Mouse (Mus musculus): ENCODE data around the gene Adgrv1. TPM values are rescaled to one million over a fixed set of nuclear protein-coding genes. Genes with fewer than 3 reads are reported as not detected.

Gene Adgrv1
- total and polyA plus RNA-seq, 2 experiments from 2014 or later: 4.2 to 7.8 TPM

DNA sequence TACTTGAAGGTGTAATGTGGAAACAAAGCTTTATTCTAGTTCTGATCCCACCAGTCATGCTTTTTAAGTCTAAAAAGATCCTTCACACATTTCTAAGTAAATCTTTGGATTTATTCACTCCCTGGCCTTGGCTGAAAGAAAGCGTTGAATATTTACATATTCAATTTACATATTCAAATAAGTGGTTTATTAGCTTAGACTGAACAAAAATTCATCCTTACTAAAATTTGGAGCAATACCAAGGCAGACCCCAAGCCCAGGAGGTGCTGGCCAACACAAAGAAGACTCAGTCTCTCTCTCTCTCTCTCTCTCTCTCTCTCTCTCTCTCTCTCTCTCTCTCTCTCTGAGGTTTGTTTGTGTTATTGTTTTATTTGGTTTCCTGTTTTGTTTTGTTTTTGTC, 82.9 kb downstream of the Adgrv1 start:
- Histone ChIP-seq H3K9ac (replicated peaks; ENCODE audit: low read length) (no peak overlapping the region), H3K27me3 (ENCODE audit: insufficient read depth, low read length) (no peaks in the 10 kb centered on the region), H3K36me3 (ENCODE audit: insufficient read depth, low read length) (no peaks in the 10 kb centered on the region), H3K27ac (no peak overlapping the region), H3K9me3 (ENCODE audit: low read length) (no peaks in the 10 kb centered on the region), H3K4me3 (ENCODE audit: low read length) (no peak overlapping the region), H3K4me1 (ENCODE audit: insufficient read depth, low read length) (no peaks in the 10 kb centered on the region), H3K4me2 (ENCODE audit: low read depth, low read length) (no peak overlapping the region)
- no peak for TF ChIP-seq CTCF (IDR thresholded peaks at IDR 0.05; ENCODE audit: low read depth)
- 74% methylated on average over 1 of the region's 1 CpGs for WGBS
- DNase-seq (ENCODE audit: low spot score) (no peak), ATAC-seq (no peak)

DNA sequence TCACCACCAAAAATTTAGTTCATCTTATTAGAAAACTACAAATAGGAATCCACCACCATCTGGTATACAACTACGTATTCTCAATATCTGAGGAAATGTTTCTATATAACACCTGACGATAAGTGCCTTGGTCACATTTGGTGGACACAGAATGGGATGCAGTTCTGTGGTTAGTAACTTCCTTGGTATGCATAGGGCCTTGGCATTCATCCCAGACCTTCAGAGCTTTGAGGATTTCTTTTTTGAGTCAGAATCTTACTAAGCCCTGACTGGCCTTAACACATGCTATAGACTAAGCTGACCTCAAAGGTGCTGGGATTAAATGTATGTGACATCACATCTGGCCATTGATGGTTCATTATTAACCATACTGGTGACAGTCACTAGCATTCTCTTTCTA, 98.0 kb downstream of the Adgrv1 start:
- ATAC-seq: no peak
- no peaks in the 10 kb centered on the region for H3K27me3 ChIP-seq (ENCODE audit: insufficient read depth, low read length)

DNA sequence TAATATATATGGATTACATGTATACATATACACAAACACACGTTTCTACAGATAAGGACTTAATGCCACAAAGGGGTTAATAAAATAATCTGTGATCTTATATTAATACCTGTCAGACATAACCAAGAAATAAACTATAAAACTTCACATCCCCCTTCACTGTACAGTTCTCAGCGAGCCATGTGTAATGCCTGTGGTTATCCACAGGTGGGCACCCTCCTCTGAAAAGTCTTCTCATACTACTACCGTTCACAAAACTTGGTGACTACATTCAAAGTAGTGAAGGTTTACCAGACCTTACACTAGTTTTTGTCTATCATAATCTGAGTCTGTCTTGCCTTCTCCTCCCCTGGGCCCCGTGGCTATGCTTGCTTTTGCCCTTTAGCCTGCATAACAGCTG, 106.3 kb downstream of the Adgrv1 start:
- Histone ChIP-seq H3K9ac (replicated peaks; ENCODE audit: low read length) (no peak overlapping the region), H3K4me3 (ENCODE audit: low read length) (no peak overlapping the region), H3K36me3 (ENCODE audit: insufficient read depth, low read length) (no peaks in the 10 kb centered on the region), H3K9me3 (ENCODE audit: low read length) (no peaks in the 10 kb centered on the region), H3K4me1 (ENCODE audit: insufficient read depth, low read length) (no peaks in the 10 kb centered on the region), H3K27me3 (ENCODE audit: insufficient read depth, low read length) (no peaks in the 10 kb centered on the region), H3K4me2 (ENCODE audit: low read depth, low read length) (no peak overlapping the region), H3K27ac (no peak overlapping the region)
- WGBS: 50% methylated on average over 4 of the region's 4 CpGs
- TF ChIP-seq CTCF (IDR thresholded peaks at IDR 0.05; ENCODE audit: low read depth): peak; percentile 63
- ATAC-seq (peak; percentile 68; the same call in 1 of the 2 replicates), DNase-seq (ENCODE audit: low spot score) (no peak)

More for the DNA sequence above, 98.0 kb downstream of the Adgrv1 start:
- Histone ChIP-seq H3K4me1 (ENCODE audit: insufficient read depth, low read length) (no peaks in the 10 kb centered on the region), H3K9me3 (ENCODE audit: low read length) (no peaks in the 10 kb centered on the region), H3K4me2 (ENCODE audit: low read depth, low read length) (no peak overlapping the region), H3K4me3 (ENCODE audit: low read length) (no peak overlapping the region), H3K9ac (replicated peaks; ENCODE audit: low read length) (no peak overlapping the region), H3K27ac (no peak overlapping the region), H3K36me3 (ENCODE audit: insufficient read depth, low read length) (no peaks in the 10 kb centered on the region)
- no peak for TF ChIP-seq CTCF (IDR thresholded peaks at IDR 0.05; ENCODE audit: low read depth)
- DNase-seq (ENCODE audit: low spot score): no peak
- 91% methylated on average over 2 of the region's 2 CpGs for WGBS

DNA sequence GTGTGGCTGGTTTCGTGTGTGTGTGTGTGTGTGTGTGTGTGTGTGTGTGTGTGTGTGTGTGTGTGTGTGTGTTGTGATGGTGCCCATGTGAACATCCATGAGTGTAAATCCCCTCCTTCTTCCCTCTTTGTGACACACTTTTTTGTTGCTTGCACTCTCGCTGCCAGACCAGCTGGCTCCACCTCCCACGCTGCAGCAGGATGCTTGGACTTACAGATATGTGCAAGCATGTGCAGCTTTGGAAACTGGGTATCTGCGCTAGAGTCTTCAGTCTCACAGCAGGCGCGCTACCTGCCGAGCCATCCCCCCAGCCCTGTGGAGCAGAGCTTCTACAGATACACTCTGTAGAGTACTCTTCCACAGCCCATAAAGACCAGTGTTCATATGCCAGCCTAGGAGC, 122.8 kb downstream of the Adgrv1 start:
- WGBS: 82% methylated on average over 7 of the region's 7 CpGs
- Histone ChIP-seq H3K9me3 (ENCODE audit: low read length) (no peaks in the 10 kb centered on the region), H3K27ac (no peak overlapping the region), H3K27me3 (ENCODE audit: insufficient read depth, low read length) (no peaks in the 10 kb centered on the region), H3K9ac (replicated peaks; ENCODE audit: low read length) (no peak overlapping the region), H3K36me3 (ENCODE audit: insufficient read depth, low read length) (no peaks in the 10 kb centered on the region), H3K4me3 (ENCODE audit: low read length) (no peak overlapping the region), H3K4me1 (ENCODE audit: insufficient read depth, low read length) (no peaks in the 10 kb centered on the region), H3K4me2 (ENCODE audit: low read depth, low read length) (no peak overlapping the region)
- TF ChIP-seq CTCF (IDR thresholded peaks at IDR 0.05; ENCODE audit: low read depth): no peak
- no peak for DNase-seq (ENCODE audit: low spot score)
- ATAC-seq: no peak

DNA sequence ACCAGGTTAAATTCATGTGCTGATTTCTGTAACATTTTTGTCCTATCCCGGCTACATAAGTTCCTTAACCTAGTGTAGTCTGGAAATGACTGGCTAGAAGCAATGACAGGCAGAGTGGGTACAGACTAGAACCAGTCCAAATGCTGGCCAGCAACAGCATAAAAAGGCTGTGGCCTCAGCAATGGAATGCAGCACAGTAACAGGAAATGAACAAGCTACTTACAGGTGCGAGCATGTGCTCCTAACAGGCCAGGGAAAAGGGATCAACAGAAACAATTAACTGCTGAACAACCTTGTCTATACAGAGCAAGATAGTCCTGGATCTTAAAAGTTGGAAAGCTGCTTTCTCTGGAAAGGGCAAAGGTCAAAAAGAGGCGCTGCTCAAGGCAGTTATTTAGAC, 135.9 kb downstream of the Adgrv1 start:
- WGBS: 79% methylated on average over 3 of the region's 3 CpGs
- TF ChIP-seq CTCF (IDR thresholded peaks at IDR 0.05; ENCODE audit: low read depth): no peak

DNA sequence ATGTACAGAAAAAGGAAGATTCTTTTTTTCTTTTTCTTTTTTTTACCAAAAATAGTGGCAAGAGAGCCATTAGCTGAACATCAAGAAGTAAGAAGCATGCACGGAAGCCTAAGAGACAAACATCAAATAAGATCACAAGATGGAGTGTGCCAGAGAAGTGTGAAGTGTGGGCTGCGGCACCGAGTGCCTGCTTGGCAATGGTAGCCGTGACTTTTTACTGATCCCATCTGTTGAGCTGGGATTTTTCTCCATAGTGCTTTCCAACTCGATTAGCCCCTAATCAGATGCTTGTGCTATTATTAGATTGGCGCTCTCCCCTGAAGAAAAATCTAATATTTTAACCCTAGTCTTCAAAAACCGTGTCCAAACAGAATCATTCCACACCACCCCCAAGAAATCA, 141.0 kb downstream of the Adgrv1 start:
- H3K4me1 ChIP-seq (ENCODE audit: insufficient read depth, low read length): no peaks in the 10 kb centered on the region
- no peak for ATAC-seq
- H3K36me3 ChIP-seq (ENCODE audit: insufficient read depth, low read length): no peaks in the 10 kb centered on the region
- H3K4me2 ChIP-seq (ENCODE audit: low read depth, low read length): no peak overlapping the region
- H3K4me3 ChIP-seq (ENCODE audit: low read length): no peak overlapping the region
- no peak for TF ChIP-seq CTCF (IDR thresholded peaks at IDR 0.05; ENCODE audit: low read depth)
- no peak for DNase-seq (ENCODE audit: low spot score)
- no peak overlapping the region for H3K9ac ChIP-seq (replicated peaks; ENCODE audit: low read length)
- H3K27ac ChIP-seq: no peak overlapping the region
- H3K9me3 ChIP-seq (ENCODE audit: low read length): no peaks in the 10 kb centered on the region
- H3K27me3 ChIP-seq (ENCODE audit: insufficient read depth, low read length): no peaks in the 10 kb centered on the region
- WGBS: 79% methylated on average over 7 of the region's 7 CpGs

More for the DNA sequence above, 135.9 kb downstream of the Adgrv1 start:
- H3K27ac ChIP-seq: no peak overlapping the region
- no peak overlapping the region for H3K9ac ChIP-seq (replicated peaks; ENCODE audit: low read length)
- H3K4me2 ChIP-seq (ENCODE audit: low read depth, low read length): no peak overlapping the region
- no peaks in the 10 kb centered on the region for H3K27me3 ChIP-seq (ENCODE audit: insufficient read depth, low read length)
- no peaks in the 10 kb centered on the region for H3K4me1 ChIP-seq (ENCODE audit: insufficient read depth, low read length)
- ATAC-seq: no peak
- no peaks in the 10 kb centered on the region for H3K9me3 ChIP-seq (ENCODE audit: low read length)
- no peak for DNase-seq (ENCODE audit: low spot score)
- H3K36me3 ChIP-seq (ENCODE audit: insufficient read depth, low read length): no peaks in the 10 kb centered on the region
- H3K4me3 ChIP-seq (ENCODE audit: low read length): no peak overlapping the region

DNA sequence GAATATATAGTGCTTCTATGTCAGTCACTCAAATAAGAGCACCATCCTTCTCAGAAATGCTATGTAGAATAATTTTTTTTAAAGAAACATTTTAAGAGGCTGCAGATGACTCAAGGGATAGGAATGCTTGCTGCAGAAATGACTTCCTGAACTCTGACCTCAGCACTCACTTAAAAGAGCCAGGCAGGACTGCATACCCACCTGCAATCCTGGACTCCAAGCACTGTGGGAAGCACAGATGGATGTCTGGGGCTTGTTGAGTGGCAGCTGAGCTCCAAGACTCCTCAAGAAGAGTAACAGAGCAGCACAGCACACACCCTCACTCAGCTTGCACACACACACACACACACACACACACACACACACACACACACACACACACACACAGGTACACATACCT, 146.0 kb downstream of the Adgrv1 start:
- no peak for DNase-seq (ENCODE audit: low spot score)
- Histone ChIP-seq H3K27me3 (ENCODE audit: insufficient read depth, low read length) (no peaks in the 10 kb centered on the region), H3K9me3 (ENCODE audit: low read length) (no peaks in the 10 kb centered on the region), H3K4me2 (ENCODE audit: low read depth, low read length) (no peak overlapping the region), H3K4me3 (ENCODE audit: low read length) (no peak overlapping the region), H3K27ac (no peak overlapping the region), H3K36me3 (ENCODE audit: insufficient read depth, low read length) (no peaks in the 10 kb centered on the region), H3K4me1 (ENCODE audit: insufficient read depth, low read length) (no peaks in the 10 kb centered on the region), H3K9ac (replicated peaks; ENCODE audit: low read length) (no peak overlapping the region)
- TF ChIP-seq CTCF (IDR thresholded peaks at IDR 0.05; ENCODE audit: low read depth): no peak
- ATAC-seq: no peak

All from hindbrain, postnatal 0 days (tissue).